Comparison of ENCODE assay signal across 8 mouse cellular contexts in the genomic region with DNA sequence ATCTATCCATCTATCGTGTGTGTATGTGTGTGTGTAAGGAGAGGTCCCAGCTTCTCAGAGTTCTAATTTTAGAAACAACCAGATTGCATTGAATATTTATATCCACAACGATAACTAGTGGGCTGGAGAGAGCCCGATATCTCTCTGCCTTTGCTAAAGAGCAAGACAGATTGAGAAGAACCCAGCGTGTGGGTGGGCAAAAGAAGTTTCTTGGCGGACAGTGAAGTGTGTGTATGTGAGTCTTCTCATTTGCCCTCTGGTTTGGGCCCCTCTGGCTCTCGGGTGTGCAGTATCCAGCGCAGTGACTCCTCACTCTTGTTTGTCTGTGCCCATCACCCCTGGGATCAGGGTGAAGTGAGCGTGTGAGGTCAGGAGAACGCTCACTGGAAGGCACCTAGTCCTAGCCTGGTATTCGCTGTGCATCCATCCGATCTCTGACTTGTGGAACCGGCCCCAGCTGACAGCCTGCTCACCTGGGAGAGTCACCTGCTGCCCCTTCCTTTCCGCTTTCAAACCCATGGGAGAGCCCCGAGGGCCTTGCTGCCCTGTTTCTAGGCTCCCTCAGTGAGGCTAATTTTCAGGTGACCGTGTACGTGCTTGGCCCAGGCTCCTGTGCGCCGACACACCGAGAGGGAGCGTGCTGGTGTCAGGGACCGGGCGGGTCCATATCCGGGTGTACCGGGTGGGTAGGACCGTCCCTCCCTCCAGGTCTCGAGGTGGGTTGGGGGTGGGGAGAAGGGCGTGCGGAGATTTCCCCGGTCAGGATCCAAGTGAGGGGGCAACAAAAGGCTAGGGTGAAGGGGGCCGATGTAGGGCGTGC. TPM values are rescaled to one million over a fixed set of nuclear protein-coding genes. Genes with fewer than 3 reads are reported as not detected.
A peak's percentile ranks its signal among the peaks of the same experiment; 100 is the strongest.
DNase-seq lines count a peak whose midpoint lies in the region; ATAC-seq and TF ChIP-seq lines count a peak whose summit lies in the region.

No protein-coding gene starts in this region.

- TF ChIP-seq CTCF in testis, adult 2 months (IDR thresholded peaks at IDR 0.05; ENCODE audit: control insufficient read depth, insufficient read depth, insufficient replicate concordance, low read depth, low read length) = no peak

- no peaks in the 10 kb centered on the region for H3K27me3 ChIP-seq in testis, adult 2 months (ENCODE audit: control insufficient read depth, insufficient read depth, low read length)
- peaks cover 31% of the 10 kb centered on the region for H3K27me3 ChIP-seq in hindbrain, embryonic 12.5 days
- peaks cover 56% of the 10 kb centered on the region for H3K27me3 ChIP-seq in liver, embryonic 13.5 days

- peak overlapping the region; percentile 76 for H3K4me3 ChIP-seq in testis, adult 2 months (ENCODE audit: control insufficient read depth, low read depth, low read length)
- H3K4me3 ChIP-seq in hindbrain, embryonic 12.5 days = peak overlapping the region; percentile 79
- peak overlapping the region; percentile 57 for H3K4me3 ChIP-seq in liver, embryonic 13.5 days (replicated peaks)

- WGBS in hindbrain, embryonic 12.5 days = 9% methylated on average over 31 of the region's 31 CpGs
- WGBS in liver, embryonic 13.5 days (ENCODE audit: insufficient replicate concordance) = 6% methylated on average over 31 of the region's 31 CpGs

- no peak for TF ChIP-seq POLR2A in testis, adult 2 months (IDR thresholded peaks at IDR 0.05; ENCODE audit: control insufficient read depth, low read depth, low read length)

- peaks cover 12% of the 10 kb centered on the region for H3K4me1 ChIP-seq in testis, adult 2 months (ENCODE audit: control insufficient read depth, insufficient read depth, low read length)
- peaks cover 15% of the 10 kb centered on the region for H3K4me1 ChIP-seq in hindbrain, embryonic 12.5 days
- peaks cover 5% of the 10 kb centered on the region for H3K4me1 ChIP-seq in liver, embryonic 13.5 days (replicated peaks)

- H3K9me3 ChIP-seq in hindbrain, embryonic 12.5 days (replicated peaks) = no peaks in the 10 kb centered on the region
- no peaks in the 10 kb centered on the region for H3K9me3 ChIP-seq in liver, embryonic 13.5 days (replicated peaks)

- H3K27ac ChIP-seq in testis, adult 2 months (ENCODE audit: control insufficient read depth, insufficient read depth, low read depth, low read length) = no peak overlapping the region
- peak overlapping the region; percentile 86 for H3K27ac ChIP-seq in hindbrain, embryonic 12.5 days
- no peak overlapping the region for H3K27ac ChIP-seq in liver, embryonic 13.5 days

- no peaks in the 10 kb centered on the region for H3K36me3 ChIP-seq in testis, adult 2 months (ENCODE audit: control insufficient read depth, insufficient read depth, low read length)
- H3K36me3 ChIP-seq in hindbrain, embryonic 12.5 days = no peaks in the 10 kb centered on the region
- no peaks in the 10 kb centered on the region for H3K36me3 ChIP-seq in liver, embryonic 13.5 days

- H3K9ac ChIP-seq in hindbrain, embryonic 12.5 days = peak overlapping the region; percentile 89
- peak overlapping the region; percentile 39; the same call in 1 of the 2 replicates for H3K9ac ChIP-seq in liver, embryonic 13.5 days

- no peak; the same call in 1 of the 2 replicates for ATAC-seq in hindbrain, embryonic 12.5 days (ENCODE audit: low FRiP score)
- ATAC-seq in liver, embryonic 13.5 days (ENCODE audit: low read depth) = no peak; the same call in 1 of the 2 replicates

- DNase-seq in embryo, embryonic 10 days (ENCODE audit: low spot score) = peak; percentile 13
- no peak for DNase-seq in embryo, embryonic 9.5 days (ENCODE audit: extremely low spot score)
- DNase-seq in testis, postnatal 10 days (ENCODE audit: low spot score) = no peak
- DNase-seq in liver, embryonic 13.5 days = no peak
- DNase-seq in right cerebral cortex, postnatal 25 days = peak; percentile 51
- no peak for DNase-seq in adrenal gland, postnatal 25 days

- peak overlapping the region; percentile 91 for H3K4me2 ChIP-seq in hindbrain, embryonic 12.5 days (replicated peaks)
- peak overlapping the region; percentile 68 for H3K4me2 ChIP-seq in liver, embryonic 13.5 days

RNA-seq across cellular contexts. Expression of a gene that starts 0.7 kb away (rescaled TPM):
- polyA plus RNA-seq in testis, adult 2 months (2012; rRNA removed) = 136 and 161 TPM in 2 replicates
- polyA plus RNA-seq in hindbrain, embryonic 12.5 days (2016; fragmentation: Nextera tagmentation; extraction: Ambion mirVana) = 2.9 and 3.3 TPM in 2 replicates
- 0.23 and 0.32 TPM in 2 replicates for polyA plus RNA-seq in liver, embryonic 13.5 days (2015; fragmentation: Nextera tagmentation; extraction: Ambion mirVana)
- total RNA-seq in adrenal gland, postnatal 25 days (2021) = 5.3 and 7.7 TPM in 2 replicates

RNA-seq across cellular contexts. Expression of a gene that starts 4.9 kb away (rescaled TPM):
- 19.3 and 25.9 TPM in 2 replicates for polyA plus RNA-seq in testis, adult 2 months (2012; rRNA removed)
- 350 and 413 TPM in 2 replicates for polyA plus RNA-seq in hindbrain, embryonic 12.5 days (2016; fragmentation: Nextera tagmentation; extraction: Ambion mirVana)
- polyA plus RNA-seq in liver, embryonic 13.5 days (2015; fragmentation: Nextera tagmentation; extraction: Ambion mirVana) = 242 and 274 TPM in 2 replicates
- 41.2 and 182 TPM in 2 replicates for total RNA-seq in adrenal gland, postnatal 25 days (2021)

RNA-seq across cellular contexts. Expression of a gene that starts 43.9 kb away (rescaled TPM):
- polyA plus RNA-seq in testis, adult 2 months (2012; rRNA removed) = 3.1 and 3.2 TPM in 2 replicates
- polyA plus RNA-seq in hindbrain, embryonic 12.5 days (2016; fragmentation: Nextera tagmentation; extraction: Ambion mirVana) = 16.3 and 17.2 TPM in 2 replicates
- 7.2 and 8.5 TPM in 2 replicates for polyA plus RNA-seq in liver, embryonic 13.5 days (2015; fragmentation: Nextera tagmentation; extraction: Ambion mirVana)
- 43.4 and 61.7 TPM in 2 replicates for total RNA-seq in adrenal gland, postnatal 25 days (2021)

Comparison
In these comparisons a context has a peak if more than half of its experiments do, and no peak if none do; other contexts are left out.
1. DNase-seq: peak in embryo, embryonic 10 days (single experiment) and right cerebral cortex, postnatal 25 days (single experiment); none in embryo, embryonic 9.5 days (single experiment), testis, postnatal 10 days (single experiment), liver, embryonic 13.5 days (single experiment) and adrenal gland, postnatal 25 days (single experiment).
2. RNA of a gene that starts 0.7 kb away (polyA plus RNA-seq): 136 to 161 TPM in testis, adult 2 months; 2.9 to 3.3 TPM in hindbrain, embryonic 12.5 days and 0.23 to 0.32 TPM in liver, embryonic 13.5 days; every median in the first group is over 10 times any median in the second.
3. Peak in every context shown above with its lines, with median percentiles within 50 percentile points of each other: H3K4me3 ChIP-seq.